Mouse (Mus musculus): Measurements from ENCODE around the gene Shisa8. TPM values are rescaled to one million over a fixed set of nuclear protein-coding genes. Genes with fewer than 3 reads are reported as not detected.

Gene Shisa8
- polyA plus RNA-seq, 1 experiment from 2014 or later, result not detected

GRCm38 (mm10) chr15:82156298-82156697 lies 56.3 kb downstream of the Shisa8 start:
- Histone ChIP-seq H3K36me3 (ENCODE audit: control insufficient read depth, insufficient read depth, low read length) (no peaks in the 10 kb centered on the region), H3K4me3 (replicated peaks; ENCODE audit: low read length) (no peak overlapping the region), H3K4me1 (ENCODE audit: control insufficient read depth, insufficient read depth, low read length) (peaks cover 46% of the 10 kb centered on the region), H3K4me2 (ENCODE audit: low read depth, low read length) (no peak overlapping the region), H3K27ac (ENCODE audit: low read length) (no peak overlapping the region), H3K9me3 (replicated peaks; ENCODE audit: control insufficient read depth, low read length) (no peaks in the 10 kb centered on the region), H3K27me3 (ENCODE audit: control insufficient read depth, insufficient read depth, low read length) (no peaks in the 10 kb centered on the region), H3K9ac (ENCODE audit: low read length) (no peak overlapping the region)
- 92% methylated on average over 6 of the region's 6 CpGs for WGBS
- ATAC-seq (ENCODE audit: insufficient read depth, low FRiP score), result no peak

MicroRNAs within 50 kb of the gene (microRNA counts, 519-probe panel; counts per million panel counts)
- microRNA mmu-miR-33, result 2,271 counts per million, percentile 48 among the panel's probes with 10 or more counts

Small RNAs within 50 kb of the gene (microRNA-seq; reads per million reads assigned to microRNA genes)
- gene Mir33, result 114 reads per million, percentile 56 among the genes with 10 or more reads in this experiment

Other genes with a start within 250 kb of the Shisa8 start
- not detected in 2 replicates for gene 1700029P11Rik, start 232.3 kb downstream of the Shisa8 start, polyA plus RNA-seq (2015; fragmentation: Nextera tagmentation; extraction: Ambion mirVana)
- gene Xrcc6, start 225.0 kb downstream of the Shisa8 start, polyA plus RNA-seq (2015; fragmentation: Nextera tagmentation; extraction: Ambion mirVana), result 71.9 and 72.2 TPM in 2 replicates
- gene Desi1, start 179.0 kb downstream of the Shisa8 start, polyA plus RNA-seq (2015; fragmentation: Nextera tagmentation; extraction: Ambion mirVana), result 18.6 and 19.8 TPM in 2 replicates
- gene Snu13, start 165.2 kb downstream of the Shisa8 start, polyA plus RNA-seq (2015; fragmentation: Nextera tagmentation; extraction: Ambion mirVana), result 209 and 251 TPM in 2 replicates
- gene 4930407I10Rik, start 153.7 kb downstream of the Shisa8 start, polyA plus RNA-seq (2015; fragmentation: Nextera tagmentation; extraction: Ambion mirVana), result not detected in 2 replicates
- gene Mei1, start 142.8 kb downstream of the Shisa8 start, polyA plus RNA-seq (2015; fragmentation: Nextera tagmentation; extraction: Ambion mirVana), result 0.03 TPM in 1 of 2 replicates, not detected in the other
- 15.9 and 17.2 TPM in 2 replicates for gene Ccdc134, start 84.9 kb downstream of the Shisa8 start, polyA plus RNA-seq (2015; fragmentation: Nextera tagmentation; extraction: Ambion mirVana)
- 161 and 169 TPM in 2 replicates for gene Srebf2, start 65.6 kb downstream of the Shisa8 start, polyA plus RNA-seq (2015; fragmentation: Nextera tagmentation; extraction: Ambion mirVana)
- 0.10 TPM in 1 of 2 replicates, not detected in the other for gene Tnfrsf13c, start 11.6 kb upstream of the Shisa8 start, polyA plus RNA-seq (2015; fragmentation: Nextera tagmentation; extraction: Ambion mirVana)
- 44.4 and 51.6 TPM in 2 replicates for gene Cenpm, start 31.9 kb upstream of the Shisa8 start, polyA plus RNA-seq (2015; fragmentation: Nextera tagmentation; extraction: Ambion mirVana)
- not detected in 2 replicates for gene 1500009C09Rik, start 39.6 kb upstream of the Shisa8 start, polyA plus RNA-seq (2015; fragmentation: Nextera tagmentation; extraction: Ambion mirVana)
- gene Sept3, start 62.1 kb upstream of the Shisa8 start, polyA plus RNA-seq (2015; fragmentation: Nextera tagmentation; extraction: Ambion mirVana), result 6.1 and 6.8 TPM in 2 replicates
- 0.09 and 0.26 TPM in 2 replicates for gene Wbp2nl, start 86.1 kb upstream of the Shisa8 start, polyA plus RNA-seq (2015; fragmentation: Nextera tagmentation; extraction: Ambion mirVana)
- gene Naga, start 126.1 kb upstream of the Shisa8 start, polyA plus RNA-seq (2015; fragmentation: Nextera tagmentation; extraction: Ambion mirVana), result 99.0 and 116 TPM in 2 replicates
- gene Pheta2, start 126.1 kb upstream of the Shisa8 start, polyA plus RNA-seq (2015; fragmentation: Nextera tagmentation; extraction: Ambion mirVana), result 17.5 and 18.3 TPM in 2 replicates
- gene Smdt1, start 126.1 kb upstream of the Shisa8 start, polyA plus RNA-seq (2015; fragmentation: Nextera tagmentation; extraction: Ambion mirVana), result 278 and 284 TPM in 2 replicates
- gene Ndufa6, start 141.5 kb upstream of the Shisa8 start, polyA plus RNA-seq (2015; fragmentation: Nextera tagmentation; extraction: Ambion mirVana), result 352 and 428 TPM in 2 replicates
- 12.6 and 16.4 TPM in 2 replicates for gene Cyp2d22, start 167.4 kb upstream of the Shisa8 start, polyA plus RNA-seq (2015; fragmentation: Nextera tagmentation; extraction: Ambion mirVana)
- gene Cyp2d11, start 181.2 kb upstream of the Shisa8 start, polyA plus RNA-seq (2015; fragmentation: Nextera tagmentation; extraction: Ambion mirVana), result not detected in 2 replicates
- gene Cyp2d10, start 194.4 kb upstream of the Shisa8 start, polyA plus RNA-seq (2015; fragmentation: Nextera tagmentation; extraction: Ambion mirVana), result 1.8 and 2.6 TPM in 2 replicates
- gene Cyp2d9, start 220.6 kb upstream of the Shisa8 start, polyA plus RNA-seq (2015; fragmentation: Nextera tagmentation; extraction: Ambion mirVana), result 0.39 TPM in 1 of 2 replicates, not detected in the other